In the genomic region with DNA sequence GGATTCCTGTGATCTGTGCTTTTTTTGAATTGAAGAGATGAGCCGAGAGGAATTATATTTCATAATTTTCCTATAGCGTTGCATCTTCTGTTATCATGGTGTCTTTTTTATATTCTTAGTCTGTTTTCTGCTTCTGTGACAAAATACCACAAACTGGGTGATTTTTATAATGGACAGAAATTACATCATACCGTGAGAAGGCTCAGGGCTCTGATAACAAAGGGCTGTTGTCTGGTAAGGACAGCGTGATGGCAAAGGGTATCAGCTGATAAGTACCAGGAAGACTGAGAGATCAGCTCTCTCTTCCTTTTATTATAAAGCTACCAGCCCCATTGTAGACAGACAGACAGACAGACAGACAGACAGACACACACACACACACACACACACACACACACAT, we compare ENCODE assay signal across 33 mouse cellular contexts. TPM values are rescaled to one million over a fixed set of nuclear protein-coding genes. Genes with fewer than 3 reads are reported as not detected.
"Had no signal": no experiment of that assay in that cellular context is flagged by ENCODE, and none has a peak within 500 bp of the region (broad histone marks: within the 10 kb centered on the region; RNA-seq: fewer than 3 reads in every experiment).

No protein-coding gene starts in this region.

- H3K36me3 ChIP-seq: embryonic facial prominence, embryonic 10.5 days; embryonic facial prominence, embryonic 12.5 days; embryonic facial prominence, embryonic 13.5 days; embryonic facial prominence, embryonic 15.5 days; forebrain, embryonic 10.5 days; forebrain, embryonic 12.5 days; heart, embryonic 10.5 days had no signal

- H3K27ac ChIP-seq: embryonic facial prominence, embryonic 10.5 days; embryonic facial prominence, embryonic 12.5 days; embryonic facial prominence, embryonic 13.5 days; embryonic facial prominence, embryonic 15.5 days; forebrain, embryonic 10.5 days; forebrain, embryonic 12.5 days; gastrocnemius, adult 2 months; heart, adult 2 months; heart, embryonic 10.5 days had no signal

- H3K27me3 ChIP-seq: embryonic facial prominence, embryonic 15.5 days; forebrain, embryonic 13.5 days had no signal

- H3K9ac ChIP-seq: embryonic facial prominence, embryonic 12.5 days; embryonic facial prominence, embryonic 13.5 days; embryonic facial prominence, embryonic 15.5 days; forebrain, embryonic 12.5 days; forebrain, embryonic 13.5 days had no signal

- H3K9me3 ChIP-seq: embryonic facial prominence, embryonic 10.5 days; embryonic facial prominence, embryonic 12.5 days; embryonic facial prominence, embryonic 13.5 days; embryonic facial prominence, embryonic 15.5 days; forebrain, embryonic 10.5 days; forebrain, embryonic 12.5 days; forebrain, embryonic 13.5 days; heart, embryonic 10.5 days had no signal

- H3K4me3 ChIP-seq: embryonic facial prominence, embryonic 10.5 days; embryonic facial prominence, embryonic 12.5 days; embryonic facial prominence, embryonic 13.5 days; embryonic facial prominence, embryonic 15.5 days; erythroblast, embryonic 14.5 days; forebrain, embryonic 10.5 days; forebrain, embryonic 12.5 days; forebrain, embryonic 13.5 days; gastrocnemius, adult 2 months; heart, adult 2 months; heart, embryonic 10.5 days had no signal

- H3K4me2 ChIP-seq: embryonic facial prominence, embryonic 12.5 days; embryonic facial prominence, embryonic 13.5 days; embryonic facial prominence, embryonic 15.5 days; forebrain, embryonic 12.5 days; forebrain, embryonic 13.5 days had no signal

- DNase-seq: cerebellum, adult 8-10 months; cerebellum, adult 9-10 months; cerebellum, adult 9-11 months; cerebellum, postnatal 10 days; cerebellum, postnatal 14 days; cerebellum, postnatal 25 days; cerebellum, postnatal 36 days; embryo, embryonic 11 days; gastrocnemius, adult 2 months; gastrocnemius, postnatal 10 days; gastrocnemius, postnatal 14 days; gastrocnemius, postnatal 25 days; gastrocnemius, postnatal 36 days; heart, adult 11 months; heart, adult 18-20 months; heart, adult 2 months had no signal

- ATAC-seq: forebrain, embryonic 13.5 days; forebrain, embryonic 14.5 days; forebrain, embryonic 16.5 days had no signal

RNA-seq across cellular contexts. Expression of a gene that starts 54.8 kb away (rescaled TPM):
- total RNA-seq: common myeloid progenitor, adult 5-6 weeks; gastrocnemius, adult 18-20 months; gastrocnemius, adult 2 months; gastrocnemius, adult 8-10 months; gastrocnemius, postnatal 10 days; gastrocnemius, postnatal 14 days; gastrocnemius, postnatal 25 days; gastrocnemius, postnatal 36 days; gastrocnemius, postnatal 4 days; granulocyte monocyte progenitor cell, adult 5-6 weeks; heart, adult 18-20 months; heart, adult 2 months; heart, adult 8-10 months had no signal
- polyA plus RNA-seq: erythroblast, embryonic 14.5 days had no signal
